In the genomic region with DNA sequence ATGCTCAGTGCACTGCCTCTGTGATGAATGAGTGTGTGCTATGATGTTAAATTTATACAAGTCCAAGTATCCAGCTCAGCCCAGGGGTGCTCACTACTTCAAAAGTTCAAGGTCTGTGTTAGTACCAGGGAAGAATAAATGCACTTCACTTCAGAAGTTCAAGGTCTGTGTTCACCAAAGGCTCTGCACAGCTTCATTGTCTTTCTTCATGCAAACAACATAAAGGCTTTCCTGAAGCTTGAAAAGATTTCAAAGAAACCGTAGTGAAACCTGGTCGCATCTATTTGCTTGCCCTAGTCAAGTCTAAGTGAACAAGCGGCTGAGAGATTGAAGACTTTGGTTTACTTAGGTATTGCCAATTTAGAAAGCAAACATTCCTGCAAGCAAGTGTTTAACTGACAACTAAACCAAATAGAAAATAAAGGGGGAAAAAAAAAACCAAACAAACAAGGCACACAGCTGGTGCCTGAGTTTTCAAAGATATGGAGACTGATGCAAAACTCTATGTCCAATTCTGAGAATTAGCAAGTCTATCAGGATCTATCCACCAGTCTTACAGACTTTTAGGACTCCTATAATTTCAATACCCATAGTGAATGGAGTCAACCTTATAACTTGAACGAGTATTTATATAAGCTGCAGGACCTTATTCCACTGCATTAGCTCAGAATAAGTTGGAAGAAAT, we compare ENCODE assay signal across 8 mouse cellular contexts. TPM values are rescaled to one million over a fixed set of nuclear protein-coding genes. Genes with fewer than 3 reads are reported as not detected.
A peak's percentile ranks its signal among the peaks of the same experiment; 100 is the strongest.
DNase-seq lines count a peak whose midpoint lies in the region; ATAC-seq and TF ChIP-seq lines count a peak whose summit lies in the region.

No protein-coding gene starts in this region.

- H3K27me3 ChIP-seq in lung, postnatal 0 days (replicated peaks; ENCODE audit: insufficient read depth, low read length) = no peaks in the 10 kb centered on the region
- H3K27me3 ChIP-seq in embryonic facial prominence, embryonic 15.5 days = no peaks in the 10 kb centered on the region
- H3K27me3 ChIP-seq in limb, embryonic 13.5 days = no peaks in the 10 kb centered on the region
- no peaks in the 10 kb centered on the region for H3K27me3 ChIP-seq in stomach, embryonic 15.5 days (replicated peaks)

- no peak for TF ChIP-seq CTCF in lung, postnatal 0 days (IDR thresholded peaks at IDR 0.05)

- no peaks in the 10 kb centered on the region for H3K36me3 ChIP-seq in lung, postnatal 0 days (ENCODE audit: insufficient read depth, low read length)
- H3K36me3 ChIP-seq in embryonic facial prominence, embryonic 15.5 days = no peaks in the 10 kb centered on the region
- H3K36me3 ChIP-seq in limb, embryonic 13.5 days = no peaks in the 10 kb centered on the region
- H3K36me3 ChIP-seq in stomach, embryonic 15.5 days = no peaks in the 10 kb centered on the region

- peak overlapping the region; percentile 95 for H3K4me3 ChIP-seq in lung, postnatal 0 days (ENCODE audit: low read depth, low read length)
- peak overlapping the region; percentile 95 for H3K4me3 ChIP-seq in embryonic facial prominence, embryonic 15.5 days (replicated peaks)
- H3K4me3 ChIP-seq in limb, embryonic 13.5 days = peak overlapping the region; percentile 89
- peak overlapping the region; percentile 90 for H3K4me3 ChIP-seq in stomach, embryonic 15.5 days (replicated peaks)

- H3K9ac ChIP-seq in lung, postnatal 0 days (replicated peaks; ENCODE audit: low read depth) = no peak overlapping the region
- H3K9ac ChIP-seq in embryonic facial prominence, embryonic 15.5 days = no peak overlapping the region; the same call in 1 of the 2 replicates
- peak overlapping the region; percentile 97; the same call in 1 of the 2 replicates for H3K9ac ChIP-seq in limb, embryonic 13.5 days
- no peak overlapping the region for H3K9ac ChIP-seq in stomach, embryonic 15.5 days

- peaks cover 7% of the 10 kb centered on the region; the same call in 1 of the 2 replicates for H3K4me1 ChIP-seq in lung, postnatal 0 days (ENCODE audit: insufficient read depth, low read depth, low read length)
- H3K4me1 ChIP-seq in embryonic facial prominence, embryonic 15.5 days = peaks cover 19% of the 10 kb centered on the region
- H3K4me1 ChIP-seq in limb, embryonic 13.5 days = peaks cover 29% of the 10 kb centered on the region
- peaks cover 13% of the 10 kb centered on the region for H3K4me1 ChIP-seq in stomach, embryonic 15.5 days

- no peak for DNase-seq in lung, postnatal 0 days (ENCODE audit: low spot score)
- DNase-seq in lung, postnatal 36 days = no peak
- no peak for DNase-seq in left cerebral cortex, adult 11 months (ENCODE audit: low spot score)
- DNase-seq in ovary, adult 18-20 months (ENCODE audit: low spot score) = no peak
- DNase-seq in frontal cortex, postnatal 10 days (ENCODE audit: low spot score in 2 of 2) = no peak

- H3K4me2 ChIP-seq in lung, postnatal 0 days (replicated peaks; ENCODE audit: low read depth, low read length) = peak overlapping the region; percentile 83
- peak overlapping the region; percentile 65 for H3K4me2 ChIP-seq in embryonic facial prominence, embryonic 15.5 days (replicated peaks)
- H3K4me2 ChIP-seq in limb, embryonic 13.5 days (replicated peaks) = peak overlapping the region; percentile 73
- peak overlapping the region; percentile 62 for H3K4me2 ChIP-seq in stomach, embryonic 15.5 days

- H3K27ac ChIP-seq in lung, postnatal 0 days (ENCODE audit: low read length) = no peak overlapping the region
- no peak overlapping the region for H3K27ac ChIP-seq in embryonic facial prominence, embryonic 15.5 days (replicated peaks)
- H3K27ac ChIP-seq in limb, embryonic 13.5 days = no peak overlapping the region
- H3K27ac ChIP-seq in stomach, embryonic 15.5 days = no peak overlapping the region

- no peak for ATAC-seq in lung, postnatal 0 days
- ATAC-seq in embryonic facial prominence, embryonic 15.5 days (ENCODE audit: insufficient number of reproducible peaks, low FRiP score, low TSS enrichment, low read depth) = no peak
- no peak for ATAC-seq in limb, embryonic 13.5 days (ENCODE audit: low FRiP score, low read depth)
- ATAC-seq in stomach, embryonic 15.5 days (ENCODE audit: insufficient read depth, low FRiP score, low read depth) = no peak

- WGBS in lung, postnatal 0 days = 49% methylated on average over 4 of the region's 4 CpGs
- 72% methylated on average over 4 of the region's 4 CpGs for WGBS in embryonic facial prominence, embryonic 15.5 days
- 83% methylated on average over 4 of the region's 4 CpGs for WGBS in limb, embryonic 13.5 days
- 58% methylated on average over 4 of the region's 4 CpGs for WGBS in stomach, embryonic 15.5 days

- H3K9me3 ChIP-seq in lung, postnatal 0 days (ENCODE audit: low read length) = no peaks in the 10 kb centered on the region
- no peaks in the 10 kb centered on the region for H3K9me3 ChIP-seq in embryonic facial prominence, embryonic 15.5 days (replicated peaks)
- no peaks in the 10 kb centered on the region for H3K9me3 ChIP-seq in limb, embryonic 13.5 days
- H3K9me3 ChIP-seq in stomach, embryonic 15.5 days = no peaks in the 10 kb centered on the region

- no peak for TF ChIP-seq EP300 in lung, postnatal 0 days (IDR thresholded peaks at IDR 0.05)

RNA-seq across cellular contexts. Expression of gene Tapt1, which starts 1.4 kb away (rescaled TPM):
- 31.3 and 31.8 TPM in 2 replicates for polyA plus RNA-seq in lung, postnatal 0 days (2015; fragmentation: Nextera tagmentation; extraction: Ambion mirVana)
- polyA plus RNA-seq in embryonic facial prominence, embryonic 15.5 days (2015; fragmentation: Nextera tagmentation; extraction: Ambion mirVana) = 33.5 and 33.7 TPM in 2 replicates
- polyA plus RNA-seq in limb, embryonic 13.5 days (2015; fragmentation: Nextera tagmentation; extraction: Ambion mirVana) = 32.2 and 33.4 TPM in 2 replicates
- polyA plus RNA-seq in stomach, embryonic 15.5 days (2015; fragmentation: Nextera tagmentation; extraction: Ambion mirVana) = 29.7 and 31.0 TPM in 2 replicates
